Mouse (Mus musculus) ES-E14 (cell line): ENCODE measurements around the gene Faap20. TPM values are rescaled to one million over a fixed set of nuclear protein-coding genes. Genes with fewer than 3 reads are reported as not detected.

Source experiments
- DNase-seq: peaks from one replicate; pipeline ENCODE4 v3.0.0-alpha.2; 2013; ENCODE audit warnings: low read depth, low spot score
- H3K27ac ChIP-seq: 2 replicates; pipeline ENCODE4 v1.5.1; 2012; ENCODE audit warnings: low read depth, mild to moderate bottlenecking, low read length, moderate library complexity, mixed read lengths; ENCODE audit not compliant: poor library complexity, insufficient read depth, severe bottlenecking
- H3K36me3 ChIP-seq: 2 replicates; pipeline ENCODE4 v1.6.1; 2012; ENCODE audit warnings: mild to moderate bottlenecking, low read length, moderate library complexity, mixed read lengths; ENCODE audit not compliant: control insufficient read depth, poor library complexity, insufficient read depth, severe bottlenecking
- H3K4me1 ChIP-seq, 2 experiments: fragments of 150-350 bp in 1 of 2; sonication (generic) in 1 of 2; 2 replicates each; pipeline ENCODE4 v1.6.1; 2012; ENCODE audit warnings: low read length in 2 of 2, mild to moderate bottlenecking in 1 of 2, mixed read lengths in 1 of 2; ENCODE audit not compliant: control insufficient read depth in 2 of 2, insufficient read depth in 2 of 2, poor library complexity in 1 of 2
- H3K4me3 ChIP-seq, 2 experiments: fragments of 150-350 bp in 1 of 2; sonication (generic) in 1 of 2; 2 replicates each; pipeline ENCODE4 v1.5.1; 2012; ENCODE audit warnings: low read length in 2 of 2, low read depth in 1 of 2, mild to moderate bottlenecking in 1 of 2, mixed read lengths in 1 of 2; ENCODE audit not compliant: insufficient read depth in 1 of 2, poor library complexity in 1 of 2, severe bottlenecking in 1 of 2
- H3K9ac ChIP-seq: 2 replicates; pipeline ENCODE4 v1.6.1; 2012; ENCODE audit warnings: low read depth, mild to moderate bottlenecking, low read length, mixed read lengths; ENCODE audit not compliant: poor library complexity, insufficient read depth, severe bottlenecking
- H3K9me3 ChIP-seq: fragments of 150-350 bp; sonication (generic); 2 replicates; pipeline ENCODE4 v1.6.1; 2012; ENCODE audit warnings: low read depth, mild to moderate bottlenecking, low read length; ENCODE audit not compliant: control insufficient read depth, insufficient read depth
- CHD2 ChIP-seq: IDR thresholded peaks from 2 replicates; pipeline ENCODE4 v1.6.1; 2014; ENCODE audit warnings: mild to moderate bottlenecking, low read depth, low read length, inconsistent platforms
- HCFC1 ChIP-seq: IDR thresholded peaks from 2 replicates; pipeline ENCODE4 v1.6.1; 2012; ENCODE audit warnings: low read length, inconsistent platforms, borderline replicate concordance; ENCODE audit not compliant: insufficient read depth
- MAFK ChIP-seq: IDR thresholded peaks from 2 replicates; pipeline ENCODE4 v1.6.1; 2014; ENCODE audit warnings: mild to moderate bottlenecking, low read depth, low read length, inconsistent platforms; ENCODE audit not compliant: insufficient read depth
- ZC3H11A ChIP-seq: IDR thresholded peaks from 2 replicates; pipeline ENCODE4 v1.6.1; 2012; ENCODE audit warnings: low read depth, mild to moderate bottlenecking, inconsistent platforms, low read length, borderline replicate concordance
- ZNF384 ChIP-seq: IDR thresholded peaks from 2 replicates; pipeline ENCODE4 v1.6.1; 2012; ENCODE audit warnings: low read depth, low read length, inconsistent platforms
- in situ Hi-C, 2 experiments: fragments of 600-800 bp; cut with MboI; formaldehyde crosslinking; loops; one replicate each; pipeline ENCODE4 v1.15.1; 2025; ENCODE audit warnings: low sequenced_read_pairs in 2 of 2, inconsistent platforms in 1 of 2; ENCODE audit not compliant: unreplicated experiment in 2 of 2
- total RNA-seq: library from RNA; depleted of rRNA; stranded (reverse); fragments of 300-350 nt; gene quantifications from 2 replicates; pipeline ENCODE4 v1.2.3, GENCODE M21; 2012

Gene Faap20
- total RNA-seq, 1 experiment = 17.8 TPM

DNA sequence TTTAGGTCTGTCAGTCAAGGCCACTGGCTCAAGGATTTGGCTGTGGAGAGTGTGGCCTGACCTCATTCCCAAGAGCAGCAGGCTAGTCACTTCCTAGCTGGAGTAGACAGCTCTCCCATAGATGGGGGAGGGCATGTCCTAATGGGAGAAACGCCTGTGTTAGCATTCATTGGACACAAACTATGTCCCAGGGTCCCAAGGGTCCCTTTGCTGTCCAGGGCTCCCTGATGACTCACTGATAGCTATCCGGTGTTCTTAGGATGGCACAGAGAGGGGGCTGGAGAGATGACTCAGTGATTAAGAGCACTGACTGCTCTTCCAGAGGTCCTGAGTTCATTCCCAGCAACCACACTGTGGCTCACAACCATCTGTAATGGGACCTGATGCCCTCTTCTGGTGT, 31.6 kb downstream of the Faap20 start:
- Histone ChIP-seq H3K9me3 (no peaks in the 10 kb centered on the region), H3K4me1 (peaks cover 0 to 1% of the 10 kb centered on the region in 2 experiments; a peak in 1 of 4 replicates), H3K9ac (no peak overlapping the region), H3K4me3 (no peak overlapping the region), H3K27ac (no peak overlapping the region), H3K36me3 (peaks cover 2% of the 10 kb centered on the region; the same call in 1 of the 2 replicates)
- DNase-seq = no peak
- in situ Hi-C loops = no loop called here
- TF ChIP-seq ZC3H11A (no peak), HCFC1 (no peak), MAFK (no peak), CHD2 (no peak), ZNF384 (no peak)

- TF ChIP-seq ZNF384 (no peak), HCFC1 (no peak), ZC3H11A (no peak), CHD2 (no peak), MAFK (no peak)
- in situ Hi-C loops = no loop called here
- Histone ChIP-seq H3K4me1 (no peaks in the 10 kb centered on the region; a peak in 1 of 4 replicates), H3K27ac (no peak overlapping the region), H3K4me3 (no peak overlapping the region), H3K9ac (no peak overlapping the region), H3K9me3 (no peaks in the 10 kb centered on the region), H3K36me3 (peaks cover 2% of the 10 kb centered on the region; the same call in 1 of the 2 replicates)
- DNase-seq = no peak
These were observed 32.0 kb downstream of the Faap20 start for GRCm38 (mm10) chr4:155281652-155282051.

GRCm38 (mm10) chr4:155282231-155282630, 32.6 kb downstream of the Faap20 start:
- TF ChIP-seq ZC3H11A (no peak), HCFC1 (no peak), MAFK (no peak), CHD2 (no peak), ZNF384 (no peak)
- Histone ChIP-seq H3K36me3 (peaks cover 2% of the 10 kb centered on the region; the same call in 1 of the 2 replicates), H3K4me1 (no peaks in the 10 kb centered on the region), H3K27ac (no peak overlapping the region), H3K9ac (no peak overlapping the region), H3K4me3 (no peak overlapping the region), H3K9me3 (no peaks in the 10 kb centered on the region)
- in situ Hi-C loops = no loop called here
- DNase-seq = no peak

DNA sequence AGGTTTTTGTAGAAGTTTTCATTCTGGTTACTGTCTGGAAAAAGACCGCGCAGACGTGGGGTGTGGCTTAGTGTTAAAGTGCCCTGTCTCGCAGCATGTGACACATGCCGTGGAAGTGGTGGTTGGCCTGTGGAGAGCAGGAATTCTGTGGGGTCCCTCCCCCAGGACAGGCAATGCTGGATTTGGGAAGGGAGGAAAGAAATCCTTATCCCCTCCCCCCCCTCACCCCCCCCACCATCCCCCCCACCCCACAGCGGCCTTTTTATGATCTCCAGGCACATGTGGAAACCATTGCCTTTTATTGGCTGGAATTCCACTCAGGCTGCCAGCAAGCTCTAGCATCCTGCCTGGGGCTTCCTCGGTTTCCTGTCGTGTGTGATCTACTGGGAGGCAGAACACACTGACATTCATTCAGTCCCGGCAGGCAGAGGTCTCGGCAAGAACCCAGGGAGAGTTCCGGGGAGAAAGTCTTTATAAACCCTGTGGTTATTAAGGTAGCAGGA, 33.5 kb downstream of the Faap20 start:
- no peak for TF ChIP-seq HCFC1
- no peak for TF ChIP-seq ZC3H11A
- TF ChIP-seq ZNF384 = no peak
- no peak for TF ChIP-seq CHD2
- no peak for TF ChIP-seq MAFK
- H3K36me3 ChIP-seq = peaks cover 2% of the 10 kb centered on the region; the same call in 1 of the 2 replicates
- DNase-seq = no peak
- no peak overlapping the region for H3K27ac ChIP-seq
- H3K9ac ChIP-seq = no peak overlapping the region
- in situ Hi-C loops = no loop called here
- H3K4me3 ChIP-seq = no peak overlapping the region
- no peaks in the 10 kb centered on the region for H3K9me3 ChIP-seq
- peaks cover 0 to 4% of the 10 kb centered on the region in 2 experiments; a peak in 1 of 4 replicates for H3K4me1 ChIP-seq

DNA sequence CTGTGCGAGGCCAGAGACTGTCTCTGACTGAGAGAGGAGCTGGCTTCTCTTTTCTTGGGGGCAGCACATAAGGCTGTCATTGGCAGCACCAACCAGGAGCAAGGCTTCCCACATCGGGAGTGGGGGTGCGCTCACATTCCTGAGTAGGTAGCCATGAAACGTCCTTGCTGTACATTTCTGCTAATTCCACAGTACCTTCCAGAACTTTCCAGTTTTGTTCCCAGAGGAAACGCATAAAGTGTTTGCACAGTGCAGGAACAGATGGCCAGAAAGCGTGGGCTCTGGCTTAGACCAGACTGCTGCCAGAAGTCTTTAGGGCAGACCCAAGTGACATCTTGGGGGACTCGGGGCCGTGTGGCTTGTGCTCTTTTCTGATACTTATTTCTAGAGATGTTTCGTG, 34.0 kb downstream of the Faap20 start:
- no peak for DNase-seq
- Histone ChIP-seq H3K36me3 (peaks cover 2% of the 10 kb centered on the region; the same call in 1 of the 2 replicates), H3K4me1 (peaks cover 0 to 4% of the 10 kb centered on the region in 2 experiments; a peak in 1 of 4 replicates), H3K9ac (no peak overlapping the region), H3K9me3 (no peaks in the 10 kb centered on the region), H3K27ac (no peak overlapping the region), H3K4me3 (no peak overlapping the region)
- in situ Hi-C loops = no loop called here
- TF ChIP-seq CHD2 (no peak), MAFK (no peak), HCFC1 (no peak), ZNF384 (no peak), ZC3H11A (no peak)
